Mouse (Mus musculus) C2C12 (cell line): ENCODE measurements around the gene Ifitm7.

Source experiments
- CEBPB ChIP-seq: IDR thresholded peaks from one replicate; pipeline ENCODE4 v1.6.1; 2011; ENCODE audit warnings: low read depth, mild to moderate bottlenecking, control low read depth, moderate library complexity
- CTCF ChIP-seq: IDR thresholded peaks from one replicate; pipeline ENCODE4 v1.5.1; 2011; ENCODE audit not compliant: control insufficient read depth, insufficient read depth, insufficient read length
- FOSL1 ChIP-seq: IDR thresholded peaks from one replicate; pipeline ENCODE4 v1.8.0; 2011; ENCODE audit warnings: mild to moderate bottlenecking, low read length; ENCODE audit not compliant: poor library complexity, insufficient read depth, severe bottlenecking
- MAX ChIP-seq: IDR thresholded peaks from one replicate; pipeline ENCODE4 v1.6.1; 2011; ENCODE audit warnings: mild to moderate bottlenecking, control low read depth
- MYOG ChIP-seq: IDR thresholded peaks from one replicate; pipeline ENCODE4 v1.6.1; 2011; ENCODE audit not compliant: control insufficient read depth, insufficient read length; ENCODE audit errors: extremely low read depth
- USF1 ChIP-seq: IDR thresholded peaks from one replicate; pipeline ENCODE4 v1.6.1; 2011; ENCODE audit warnings: low read depth, mild to moderate bottlenecking, control low read depth, moderate library complexity

- no peak for TF ChIP-seq CTCF
- no peak for TF ChIP-seq USF1
- TF ChIP-seq MAX, result no peak
- no peak for TF ChIP-seq CEBPB
- no peak for TF ChIP-seq FOSL1
- TF ChIP-seq MYOG, result no peak
These were observed 42.4 kb upstream of the Ifitm7 start for GRCm38 (mm10) chr16:14029072-14029471.
